Mouse (Mus musculus) embryonic facial prominence, embryonic 14.5 days (tissue): ENCODE data around the gene Zfp366. TPM values are rescaled to one million over a fixed set of nuclear protein-coding genes. Genes with fewer than 3 reads are reported as not detected.

Experiments used
- ATAC-seq: fragments of 200-750 bp; cut with Nextera tagmentation; 2 replicates; pipeline ENCODE4 v1.8.0; 2017; ENCODE audit warnings: low read depth, moderate number of reproducible peaks, moderate TSS enrichment
- DNase-seq: peaks from one replicate; pipeline ENCODE4 v3.0.0-alpha.2; 2015; ENCODE audit warnings: low spot score
- H3K27ac ChIP-seq: fragments of 300-500 bp; sonication (generic); replicated peaks from 2 replicates; pipeline ENCODE4 v1.5.1; 2014; ENCODE audit warnings: low read depth, mild to moderate bottlenecking, low read length, moderate library complexity
- H3K27me3 ChIP-seq: fragments of 300-500 bp; sonication (generic); replicated peaks from 2 replicates; pipeline ENCODE4 v1.6.1; 2014; ENCODE audit warnings: low read length; ENCODE audit not compliant: control insufficient read depth, insufficient read depth
- H3K36me3 ChIP-seq: fragments of 300-500 bp; sonication (generic); 2 replicates; pipeline ENCODE4 v1.6.1; 2014; ENCODE audit warnings: low read length, mixed read lengths; ENCODE audit not compliant: control insufficient read depth, insufficient read depth
- H3K4me1 ChIP-seq: fragments of 300-500 bp; sonication (generic); 2 replicates; pipeline ENCODE4 v1.6.1; 2014; ENCODE audit warnings: antibody characterized with exemption, low read length; ENCODE audit not compliant: control insufficient read depth, insufficient read depth
- H3K4me2 ChIP-seq: fragments of 300-500 bp; sonication (generic); 2 replicates; pipeline ENCODE4 v1.6.1; 2014; ENCODE audit warnings: low read depth, mild to moderate bottlenecking, low read length, moderate library complexity, mixed read lengths
- H3K4me3 ChIP-seq: fragments of 300-500 bp; sonication (generic); 2 replicates; pipeline ENCODE4 v1.5.1; 2014; ENCODE audit warnings: low read depth, mild to moderate bottlenecking, low read length
- H3K9ac ChIP-seq: fragments of 300-500 bp; sonication (generic); 2 replicates; pipeline ENCODE4 v1.6.1; 2014; ENCODE audit warnings: low read depth, mild to moderate bottlenecking, low read length, moderate library complexity, mixed read lengths
- H3K9me3 ChIP-seq: fragments of 300-500 bp; sonication (generic); 2 replicates; pipeline ENCODE4 v1.6.1; 2016; ENCODE audit warnings: low read length; ENCODE audit not compliant: control insufficient read depth
- WGBS: fragments of 180-500 bp; shearing (Covaris S2); extraction: QIAGEN DNeasy Blood & Tissue Kit; methylation state at CpG from one replicate; pipeline ENCODE4 v1.1.7; 2014; 5-methylcytosine and 5-hydroxymethylcytosine counted together
- polyA plus RNA-seq: library from polyadenylated mRNA; unstranded; fragments of >200 nt; fragmentation: Nextera tagmentation; extraction: Ambion mirVana; gene quantifications from 2 replicates; pipeline ENCODE4 v1.2.1, GENCODE M21; 2014

Gene Zfp366
- polyA plus RNA-seq, 1 experiment from 2014 or later, result 0.99 TPM

- no peak overlapping the region for H3K4me3 ChIP-seq
- H3K27me3 ChIP-seq, result no peaks in the 10 kb centered on the region
- no peaks in the 10 kb centered on the region for H3K36me3 ChIP-seq
- DNase-seq (peak; percentile 35), ATAC-seq (no peak)
- 25% methylated on average over 18 of the region's 18 CpGs for WGBS
- no peak overlapping the region for H3K27ac ChIP-seq
- H3K9me3 ChIP-seq, result 0 out of 2 replicates have a peak, but pooled peaks cover 9% of the 10 kb centered on the region
- no peak overlapping the region for H3K9ac ChIP-seq
- H3K4me1 ChIP-seq, result peaks cover 15% of the 10 kb centered on the region
- H3K4me2 ChIP-seq, result peak overlapping the region; percentile 11; the same call in 1 of the 2 replicates
These were observed 32.2 kb upstream of the Zfp366 start for GRCm38 (mm10) chr13:99152305-99152930.

- 0 out of 2 replicates have a peak, but pooled peaks cover 9% of the 10 kb centered on the region for H3K9me3 ChIP-seq
- no peaks in the 10 kb centered on the region for H3K27me3 ChIP-seq
- H3K4me1 ChIP-seq, result peaks cover 1% of the 10 kb centered on the region
- H3K4me2 ChIP-seq, result no peak overlapping the region
- DNase-seq (no peak), ATAC-seq (no peak)
- H3K4me3 ChIP-seq, result no peak overlapping the region
- H3K9ac ChIP-seq, result no peak overlapping the region
- no peak overlapping the region for H3K27ac ChIP-seq
- 77% methylated on average over 2 of the region's 2 CpGs for WGBS
- H3K36me3 ChIP-seq, result no peaks in the 10 kb centered on the region
These were observed 26.9 kb upstream of the Zfp366 start for GRCm38 (mm10) chr13:99157709-99158108.

- no peak overlapping the region for H3K9ac ChIP-seq
- no peak for ATAC-seq
These were observed 25.9 kb upstream of the Zfp366 start for GRCm38 (mm10) chr13:99158773-99159172.

GRCm38 (mm10) chr13:99163071-99163470 lies 21.6 kb upstream of the Zfp366 start:
- Histone ChIP-seq H3K4me3 (no peak overlapping the region), H3K4me1 (peaks cover 12% of the 10 kb centered on the region), H3K27me3 (no peaks in the 10 kb centered on the region), H3K27ac (peak overlapping the region; percentile 24; the same call in 1 of the 2 replicates), H3K4me2 (no peak overlapping the region), H3K9ac (no peak overlapping the region), H3K36me3 (no peaks in the 10 kb centered on the region), H3K9me3 (no peaks in the 10 kb centered on the region)
- ATAC-seq (peak; percentile 13; the same call in 1 of the 2 replicates), DNase-seq (no peak)
- WGBS, result 66% methylated on average over 4 of the region's 4 CpGs

More at GRCm38 (mm10) chr13:99158773-99159172, 25.9 kb upstream of the Zfp366 start:
- Histone ChIP-seq H3K27me3 (no peaks in the 10 kb centered on the region), H3K4me2 (no peak overlapping the region), H3K4me3 (no peak overlapping the region), H3K36me3 (no peaks in the 10 kb centered on the region), H3K9me3 (0 out of 2 replicates have a peak, but pooled peaks cover 9% of the 10 kb centered on the region), H3K4me1 (peaks cover 9% of the 10 kb centered on the region), H3K27ac (no peak overlapping the region)
- no peak for DNase-seq
- WGBS, result 77% methylated on average over 3 of the region's 3 CpGs

GRCm38 (mm10) chr13:99163521-99164359 lies 20.9 kb upstream of the Zfp366 start:
- H3K9me3 ChIP-seq, result no peaks in the 10 kb centered on the region
- peak overlapping the region; percentile 62 for H3K27ac ChIP-seq
- WGBS, result 16% methylated on average over 10 of the region's 10 CpGs
- H3K4me3 ChIP-seq, result no peak overlapping the region
- peak; percentile 83 for ATAC-seq
- no peaks in the 10 kb centered on the region for H3K36me3 ChIP-seq
- H3K4me2 ChIP-seq, result peak overlapping the region; percentile 23
- DNase-seq, result peak; percentile 79
- H3K9ac ChIP-seq, result no peak overlapping the region
- H3K27me3 ChIP-seq, result no peaks in the 10 kb centered on the region
- H3K4me1 ChIP-seq, result peaks cover 12% of the 10 kb centered on the region

GRCm38 (mm10) chr13:99164360-99164759 lies 20.3 kb upstream of the Zfp366 start:
- Histone ChIP-seq H3K9me3 (no peaks in the 10 kb centered on the region), H3K4me1 (peaks cover 12% of the 10 kb centered on the region), H3K9ac (no peak overlapping the region), H3K4me3 (no peak overlapping the region), H3K36me3 (no peaks in the 10 kb centered on the region), H3K4me2 (no peak overlapping the region), H3K27ac (no peak overlapping the region), H3K27me3 (no peaks in the 10 kb centered on the region)
- no peak for DNase-seq
- ATAC-seq, result no peak
- 66% methylated on average over 2 of the region's 2 CpGs for WGBS

- ATAC-seq (no peak), DNase-seq (peak; percentile 37)
- Histone ChIP-seq H3K4me2 (no peak overlapping the region), H3K9me3 (no peaks in the 10 kb centered on the region), H3K4me1 (no peaks in the 10 kb centered on the region), H3K27ac (no peak overlapping the region), H3K27me3 (no peaks in the 10 kb centered on the region), H3K4me3 (no peak overlapping the region), H3K9ac (no peak overlapping the region), H3K36me3 (no peaks in the 10 kb centered on the region)
- WGBS, result 65% methylated on average over 6 of the region's 6 CpGs
These were observed 15.2 kb upstream of the Zfp366 start for GRCm38 (mm10) chr13:99169401-99169800.

- 22% methylated on average over 2 of the region's 2 CpGs for WGBS
- peak; percentile 31 for DNase-seq
- no peak overlapping the region for H3K4me2 ChIP-seq
- no peaks in the 10 kb centered on the region for H3K4me1 ChIP-seq
- no peaks in the 10 kb centered on the region for H3K36me3 ChIP-seq
- no peak overlapping the region for H3K9ac ChIP-seq
- H3K27ac ChIP-seq, result no peak overlapping the region
- H3K4me3 ChIP-seq, result no peak overlapping the region
- no peaks in the 10 kb centered on the region for H3K27me3 ChIP-seq
- ATAC-seq, result no peak
- H3K9me3 ChIP-seq, result no peaks in the 10 kb centered on the region
These were observed 14.3 kb upstream of the Zfp366 start for GRCm38 (mm10) chr13:99170337-99170736.
